Comparison of ENCODE assay signal across 20 mouse cellular contexts in genomic region chr16:97322604-97323003, GRCm38 (mm10). TPM values are rescaled to one million over a fixed set of nuclear protein-coding genes. Genes with fewer than 3 reads are reported as not detected.
DNase-seq lines count a peak whose midpoint lies in the region; TF ChIP-seq lines count a peak whose summit lies in the region.
"Had no signal": no experiment of that assay in that cellular context is flagged by ENCODE, and none has a peak within 500 bp of the region (broad histone marks: within the 10 kb centered on the region; RNA-seq: fewer than 3 reads in every experiment).

No protein-coding gene starts in this region.

- DNase-seq in cerebellum, adult 9-11 months, result peak; percentile 9
- DNase-seq in cerebellum, adult 8-10 months, result no peak
- DNase-seq in layer of hippocampus, adult 9-11 months, result peak; percentile 80
- DNase-seq in layer of hippocampus, adult 18-20 months (ENCODE audit: low spot score in 2 of 2), result no peak
- DNase-seq in brain, embryonic 14.5 days (ENCODE audit: low read depth), result peak; percentile 50
- DNase-seq in ovary, adult 18-20 months (ENCODE audit: low spot score), result no peak
- DNase-seq in adrenal gland, adult (ENCODE audit: inconsistent age in 2 of 2, low spot score in 1 of 2), result no peak
- DNase-seq: adrenal gland, postnatal 10 days; cerebellum, postnatal 25 days; gastrocnemius, postnatal 36 days; heart, postnatal 36 days; liver, embryonic 13.5 days; lung, postnatal 10 days; right cerebral cortex, adult 18-20 months; spleen, adult 18-20 months; thymus, postnatal 25 days had no signal

- TF ChIP-seq POLR2A in ES-Bruce4 (IDR thresholded peaks at IDR 0.05; ENCODE audit: insufficient read depth, low read length), result no peak
- TF ChIP-seq POLR2A in brain, embryonic 14.5 days (IDR thresholded peaks at IDR 0.05; ENCODE audit: borderline replicate concordance, extremely low read depth, insufficient read depth, insufficient read length, poor library complexity, severe bottlenecking), result no peak

- H3K9ac ChIP-seq in ES-Bruce4 (ENCODE audit: low read depth, poor library complexity, severe bottlenecking), result no peak overlapping the region
- H3K9ac ChIP-seq: liver, embryonic 13.5 days; neural tube, embryonic 13.5 days had no signal

- H3K27me3 ChIP-seq in ES-Bruce4 (ENCODE audit: control insufficient read depth, insufficient read depth, low read length, poor library complexity, severe bottlenecking), result no peaks in the 10 kb centered on the region
- H3K27me3 ChIP-seq: liver, embryonic 13.5 days; neural tube, embryonic 13.5 days had no signal

- no peak for TF ChIP-seq CTCF in ES-Bruce4 (IDR thresholded peaks at IDR 0.05; ENCODE audit: low read depth, low read length)
- no peak for TF ChIP-seq CTCF in brain, embryonic 14.5 days (IDR thresholded peaks at IDR 0.05; ENCODE audit: borderline replicate concordance, extremely low read depth, insufficient read depth, insufficient read length)

- no peak overlapping the region for H3K4me3 ChIP-seq in ES-Bruce4 (ENCODE audit: low read depth, low read length)
- H3K4me3 ChIP-seq: limb, embryonic 10.5 days; liver, embryonic 13.5 days; megakaryocyte, embryonic 14.5 days; neural tube, embryonic 13.5 days had no signal

- H3K36me3 ChIP-seq in ES-Bruce4 (ENCODE audit: control insufficient read depth, insufficient read depth, low read length, poor library complexity, severe bottlenecking), result no peaks in the 10 kb centered on the region
- H3K36me3 ChIP-seq: limb, embryonic 10.5 days; liver, embryonic 13.5 days; neural tube, embryonic 13.5 days had no signal

- TF ChIP-seq EP300 in ES-Bruce4 (IDR thresholded peaks at IDR 0.05; ENCODE audit: insufficient read depth, low read depth, low read length), result 0 out of 2 replicates have a peak, but pooled peaks have one; percentile 46

- 0 out of 2 replicates have a peak overlapping the region, but pooled peaks have one; percentile 1 for H3K27ac ChIP-seq in ES-Bruce4 (ENCODE audit: insufficient read depth, low read length)
- H3K27ac ChIP-seq: limb, embryonic 10.5 days; liver, embryonic 13.5 days; neural tube, embryonic 13.5 days had no signal

- H3K9me3 ChIP-seq in ES-Bruce4 (replicated peaks; ENCODE audit: control insufficient read depth, insufficient read depth, low read length, poor library complexity, severe bottlenecking), result no peaks in the 10 kb centered on the region
- H3K9me3 ChIP-seq: limb, embryonic 10.5 days; liver, embryonic 13.5 days; neural tube, embryonic 13.5 days had no signal

- H3K4me1 ChIP-seq in ES-Bruce4 (ENCODE audit: control insufficient read depth, insufficient read depth, low read length), result no peaks in the 10 kb centered on the region
- H3K4me1 ChIP-seq: limb, embryonic 10.5 days; liver, embryonic 13.5 days; neural tube, embryonic 13.5 days had no signal

RNA-seq across cellular contexts. Expression of gene Bace2, which starts 33.9 kb away (rescaled TPM):
- 1 to 10 TPM; 2.1 to 3.3 TPM for total RNA-seq in layer of hippocampus, adult 18-20 months (2021)
- polyA plus RNA-seq in ES-Bruce4 (2011; ENCODE audit: insufficient read depth, insufficient read length, low read depth, missing spikeins), result not detected in 2 replicates
- 0.37 and 0.71 TPM in 2 replicates for polyA plus RNA-seq in brain, embryonic 14.5 days (2012; rRNA removed)

Comparison
In these comparisons a context has a peak if more than half of its experiments do, and no peak if none do; other contexts are left out.
1. DNase-seq: peak in cerebellum, adult 9-11 months (single experiment), layer of hippocampus, adult 9-11 months (single experiment) and brain, embryonic 14.5 days (single experiment); none in cerebellum, adult 8-10 months (single experiment), layer of hippocampus, adult 18-20 months (0 of 2), ovary, adult 18-20 months (single experiment) and adrenal gland, adult (0 of 2).